ENCODE assay signal across 8 mouse cellular contexts in the genomic region with DNA sequence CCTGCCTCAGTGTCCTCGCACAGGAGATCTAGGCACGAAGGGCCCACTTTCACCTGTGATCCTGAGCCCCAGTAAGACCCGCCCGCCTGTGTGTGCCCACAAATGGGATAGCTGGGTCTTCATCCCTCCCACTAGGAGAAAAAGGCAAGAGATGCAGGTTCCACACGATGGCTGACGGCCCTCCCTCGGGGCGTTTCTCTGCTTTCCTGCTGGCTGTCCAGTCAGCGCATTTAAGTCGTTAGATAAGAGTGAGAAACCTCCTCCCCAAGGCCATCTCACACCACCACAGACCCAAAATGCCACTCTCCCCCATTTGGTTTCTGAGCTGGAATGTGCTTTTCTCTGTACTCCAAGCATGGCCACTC. TPM values are rescaled to one million over a fixed set of nuclear protein-coding genes. Genes with fewer than 3 reads are reported as not detected.
DNase-seq lines count a peak whose midpoint lies in the region; ATAC-seq and TF ChIP-seq lines count a peak whose summit lies in the region.
"Had no signal": no experiment of that assay in that cellular context is flagged by ENCODE, and none has a peak within 500 bp of the region (broad histone marks: within the 10 kb centered on the region; RNA-seq: fewer than 3 reads in every experiment).

No protein-coding gene starts in this region.

- H3K4me1 ChIP-seq in lung, embryonic 14.5 days (ENCODE audit: insufficient read depth), result peaks cover 30% of the 10 kb centered on the region
- H3K4me1 ChIP-seq in limb, embryonic 14.5 days (ENCODE audit: control insufficient read depth, insufficient read depth, low read length), result peaks cover 22% of the 10 kb centered on the region
- peaks cover 31% of the 10 kb centered on the region for H3K4me1 ChIP-seq in stomach, embryonic 14.5 days (ENCODE audit: control insufficient read depth, insufficient read depth, low read length)

- H3K4me2 ChIP-seq in lung, embryonic 14.5 days, result peak overlapping the region; percentile 61
- H3K4me2 ChIP-seq in limb, embryonic 14.5 days (replicated peaks; ENCODE audit: low read depth, low read length, severe bottlenecking), result peak overlapping the region; percentile 35
- peak overlapping the region; percentile 39 for H3K4me2 ChIP-seq in stomach, embryonic 14.5 days (replicated peaks; ENCODE audit: low read depth, low read length)

- WGBS in lung, embryonic 14.5 days, result 10% methylated on average over 10 of the region's 10 CpGs
- WGBS in limb, embryonic 14.5 days, result 16% methylated on average over 8 of the region's 10 CpGs
- 14% methylated on average over 10 of the region's 10 CpGs for WGBS in stomach, embryonic 14.5 days

- no peak overlapping the region for H3K9ac ChIP-seq in lung, embryonic 14.5 days
- peak overlapping the region; percentile 38; the same call in 1 of the 2 replicates for H3K9ac ChIP-seq in limb, embryonic 14.5 days (ENCODE audit: low read depth, low read length, severe bottlenecking)
- no peak overlapping the region for H3K9ac ChIP-seq in stomach, embryonic 14.5 days (replicated peaks; ENCODE audit: low read depth, low read length)

- DNase-seq in lung, embryonic 14.5 days, result no peak
- no peak for DNase-seq in lung, postnatal 36 days
- DNase-seq in limb, embryonic 14.5 days (ENCODE audit: low spot score), result no peak
- no peak for DNase-seq in layer of hippocampus, adult 11-12 months (ENCODE audit: low spot score)

- H3K9me3 ChIP-seq in lung, embryonic 14.5 days (ENCODE audit: low read depth, low read length), result no peaks in the 10 kb centered on the region
- no peaks in the 10 kb centered on the region for H3K9me3 ChIP-seq in limb, embryonic 14.5 days (ENCODE audit: control insufficient read depth, low read length)
- no peaks in the 10 kb centered on the region for H3K9me3 ChIP-seq in stomach, embryonic 14.5 days (ENCODE audit: control insufficient read depth, low read depth, low read length)

- no peaks in the 10 kb centered on the region; the same call in 1 of the 2 replicates for H3K27me3 ChIP-seq in lung, embryonic 14.5 days (ENCODE audit: insufficient read depth, low read length)
- H3K27me3 ChIP-seq in limb, embryonic 14.5 days (ENCODE audit: control insufficient read depth, insufficient read depth, low read length), result no peaks in the 10 kb centered on the region
- no peaks in the 10 kb centered on the region for H3K27me3 ChIP-seq in stomach, embryonic 14.5 days (ENCODE audit: control insufficient read depth, insufficient read depth, low read length)

- peak overlapping the region; percentile 96 for H3K27ac ChIP-seq in lung, embryonic 14.5 days (ENCODE audit: low read depth)
- H3K27ac ChIP-seq in limb, embryonic 14.5 days (replicated peaks; ENCODE audit: low read depth, low read length), result peak overlapping the region; percentile 74; the same call in 1 of the 2 replicates
- peak overlapping the region; percentile 91; the same call in 1 of the 2 replicates for H3K27ac ChIP-seq in stomach, embryonic 14.5 days (ENCODE audit: low read length)

- H3K4me3 ChIP-seq in lung, embryonic 14.5 days (ENCODE audit: low read depth, low read length), result peak overlapping the region; percentile 24
- H3K4me3 ChIP-seq in limb, embryonic 14.5 days (replicated peaks; ENCODE audit: low read length), result peak overlapping the region; percentile 10; the same call in 1 of the 2 replicates
- H3K4me3 ChIP-seq in stomach, embryonic 14.5 days (ENCODE audit: low read depth, low read length), result no peak overlapping the region

- TF ChIP-seq POLR2A in limb, embryonic 14.5 days (IDR thresholded peaks at IDR 0.05; ENCODE audit: borderline replicate concordance, extremely low read depth, insufficient read depth, insufficient read length), result no peak

- ATAC-seq in lung, embryonic 14.5 days (ENCODE audit: insufficient read depth), result peak; percentile 41; the same call in 1 of the 2 replicates
- ATAC-seq in erythroblast, adult 5-6 weeks (replicated peaks; ENCODE audit: low FRiP score, poor library complexity, severe bottlenecking), result peak; percentile 56
- no peak for ATAC-seq in limb, embryonic 14.5 days (ENCODE audit: low FRiP score, low read depth)
- no peak for ATAC-seq in stomach, embryonic 14.5 days (ENCODE audit: insufficient number of reproducible peaks, insufficient read depth, low FRiP score, low read depth)
- no peak for ATAC-seq in CD4-positive, CD25-positive, alpha-beta regulatory T cell, adult 4 months

- TF ChIP-seq CTCF in lung, embryonic 14.5 days (IDR thresholded peaks at IDR 0.05; ENCODE audit: low read depth), result no peak

- H3K36me3 ChIP-seq in lung, embryonic 14.5 days (ENCODE audit: insufficient read depth), result no peaks in the 10 kb centered on the region
- no peaks in the 10 kb centered on the region for H3K36me3 ChIP-seq in limb, embryonic 14.5 days (ENCODE audit: control insufficient read depth, insufficient read depth, low read length)
- H3K36me3 ChIP-seq in stomach, embryonic 14.5 days (ENCODE audit: control insufficient read depth, insufficient read depth, low read length), result no peaks in the 10 kb centered on the region

RNA-seq across cellular contexts. Expression of gene Ccdc9b, which starts 0.3 kb away (rescaled TPM):
- 0.50 and 0.55 TPM in 2 replicates for polyA plus RNA-seq in lung, embryonic 14.5 days (2014; fragmentation: Nextera tagmentation; extraction: Ambion mirVana)
- not detected in 2 replicates for total RNA-seq in erythroblast, adult 5-6 weeks (2015; ENCODE audit: low replicate concordance)
- total RNA-seq in erythroblast, adult 5-6 weeks (2017; ENCODE audit: low replicate concordance), result 0.17 TPM in 1 of 2 replicates, not detected in the other
- 1.7 and 1.8 TPM in 2 replicates for polyA plus RNA-seq in limb, embryonic 14.5 days (2012; rRNA removed)
- polyA plus RNA-seq in limb, embryonic 14.5 days (2014; fragmentation: Nextera tagmentation; extraction: Ambion mirVana), result 0.88 and 1.4 TPM in 2 replicates
- 0.75 and 1.4 TPM in 2 replicates for polyA plus RNA-seq in stomach, embryonic 14.5 days (2014; fragmentation: Nextera tagmentation; extraction: Ambion mirVana)
- not detected for polyA plus RNA-seq in CD4-positive, CD25-positive, alpha-beta regulatory T cell, adult 4 months (2017; shearing (Covaris generic))
- total RNA-seq: neutrophil, adult 5-6 weeks had no signal

RNA-seq across cellular contexts. Expression of gene Phgr1, which starts 9.8 kb away (rescaled TPM):
- not detected in 2 replicates for polyA plus RNA-seq in lung, embryonic 14.5 days (2014; fragmentation: Nextera tagmentation; extraction: Ambion mirVana)
- total RNA-seq in erythroblast, adult 5-6 weeks (2015; ENCODE audit: low replicate concordance), result not detected in 2 replicates
- total RNA-seq in erythroblast, adult 5-6 weeks (2017; ENCODE audit: low replicate concordance), result not detected in 2 replicates
- 1.00 TPM in 1 of 2 replicates, not detected in the other for polyA plus RNA-seq in limb, embryonic 14.5 days (2012; rRNA removed)
- not detected in 2 replicates for polyA plus RNA-seq in limb, embryonic 14.5 days (2014; fragmentation: Nextera tagmentation; extraction: Ambion mirVana)
- 22.2 and 24.8 TPM in 2 replicates for polyA plus RNA-seq in stomach, embryonic 14.5 days (2014; fragmentation: Nextera tagmentation; extraction: Ambion mirVana)
- polyA plus RNA-seq in CD4-positive, CD25-positive, alpha-beta regulatory T cell, adult 4 months (2017; shearing (Covaris generic)), result not detected
- total RNA-seq: neutrophil, adult 5-6 weeks had no signal

RNA-seq across cellular contexts. Expression of gene Disp2, which starts 16.8 kb away (rescaled TPM):
- polyA plus RNA-seq in lung, embryonic 14.5 days (2014; fragmentation: Nextera tagmentation; extraction: Ambion mirVana), result 0.59 and 0.64 TPM in 2 replicates
- not detected in 2 replicates for total RNA-seq in erythroblast, adult 5-6 weeks (2015; ENCODE audit: low replicate concordance)
- 0.14 TPM in 1 of 2 replicates, not detected in the other for total RNA-seq in erythroblast, adult 5-6 weeks (2017; ENCODE audit: low replicate concordance)
- polyA plus RNA-seq in limb, embryonic 14.5 days (2012; rRNA removed), result 0.16 and 0.17 TPM in 2 replicates
- 0.03 TPM in 1 of 2 replicates, not detected in the other for polyA plus RNA-seq in limb, embryonic 14.5 days (2014; fragmentation: Nextera tagmentation; extraction: Ambion mirVana)
- 2.1 and 2.8 TPM in 2 replicates for polyA plus RNA-seq in stomach, embryonic 14.5 days (2014; fragmentation: Nextera tagmentation; extraction: Ambion mirVana)
- not detected for polyA plus RNA-seq in CD4-positive, CD25-positive, alpha-beta regulatory T cell, adult 4 months (2017; shearing (Covaris generic))
- total RNA-seq: neutrophil, adult 5-6 weeks had no signal

RNA-seq across cellular contexts. Expression of gene Inafm2, which starts 17.2 kb away (rescaled TPM):
- 24.3 and 25.0 TPM in 2 replicates for polyA plus RNA-seq in lung, embryonic 14.5 days (2014; fragmentation: Nextera tagmentation; extraction: Ambion mirVana)
- 6.5 and 10.4 TPM in 2 replicates for total RNA-seq in erythroblast, adult 5-6 weeks (2015; ENCODE audit: low replicate concordance)
- total RNA-seq in erythroblast, adult 5-6 weeks (2017; ENCODE audit: low replicate concordance), result 3.5 and 4.6 TPM in 2 replicates
- polyA plus RNA-seq in limb, embryonic 14.5 days (2012; rRNA removed), result 7.9 and 8.0 TPM in 2 replicates
- polyA plus RNA-seq in limb, embryonic 14.5 days (2014; fragmentation: Nextera tagmentation; extraction: Ambion mirVana), result 24.4 and 27.9 TPM in 2 replicates
- 33.0 and 33.5 TPM in 2 replicates for polyA plus RNA-seq in stomach, embryonic 14.5 days (2014; fragmentation: Nextera tagmentation; extraction: Ambion mirVana)
- polyA plus RNA-seq in CD4-positive, CD25-positive, alpha-beta regulatory T cell, adult 4 months (2017; shearing (Covaris generic)), result 10 to 100 TPM; 18.6 to 20.6 TPM

RNA-seq across cellular contexts. Expression of gene Plcb2, which starts 34.5 kb away (rescaled TPM):
- polyA plus RNA-seq in lung, embryonic 14.5 days (2014; fragmentation: Nextera tagmentation; extraction: Ambion mirVana), result 1.3 and 1.5 TPM in 2 replicates
- 30.7 and 38.9 TPM in 2 replicates for total RNA-seq in erythroblast, adult 5-6 weeks (2015; ENCODE audit: low replicate concordance)
- total RNA-seq in erythroblast, adult 5-6 weeks (2017; ENCODE audit: low replicate concordance), result 13.7 and 17.6 TPM in 2 replicates
- polyA plus RNA-seq in limb, embryonic 14.5 days (2012; rRNA removed), result 2.0 and 2.1 TPM in 2 replicates
- 0.74 and 0.82 TPM in 2 replicates for polyA plus RNA-seq in limb, embryonic 14.5 days (2014; fragmentation: Nextera tagmentation; extraction: Ambion mirVana)
- 1.3 and 2.0 TPM in 2 replicates for polyA plus RNA-seq in stomach, embryonic 14.5 days (2014; fragmentation: Nextera tagmentation; extraction: Ambion mirVana)
- 10 to 100 TPM; 15.7 to 20.8 TPM for polyA plus RNA-seq in CD4-positive, CD25-positive, alpha-beta regulatory T cell, adult 4 months (2017; shearing (Covaris generic))

Comparison
In these comparisons a context has a peak if more than half of its experiments do, and no peak if none do; other contexts are left out.
1. ATAC-seq: peak in lung, embryonic 14.5 days (single experiment) and erythroblast, adult 5-6 weeks (single experiment); none in limb, embryonic 14.5 days (single experiment), stomach, embryonic 14.5 days (single experiment) and CD4-positive, CD25-positive, alpha-beta regulatory T cell, adult 4 months (single experiment).
2. RNA of gene Phgr1, which starts 9.8 kb away (polyA plus RNA-seq): 22.2 to 24.8 TPM in stomach, embryonic 14.5 days; not detected in lung, embryonic 14.5 days, 1.00 TPM in limb, embryonic 14.5 days and not detected in CD4-positive, CD25-positive, alpha-beta regulatory T cell, adult 4 months; every median in the first group is over 10 times any median in the second.
3. Peak in every context shown above with its lines, with median percentiles within 50 percentile points of each other: H3K27ac ChIP-seq and H3K4me2 ChIP-seq.